In genomic region chr6:89037392-89037791, GRCm38 (mm10) we compare ENCODE assay signal across 23 mouse cellular contexts.
A peak's percentile ranks its signal among the peaks of the same experiment; 100 is the strongest.
DNase-seq lines count a peak whose midpoint lies in the region; ATAC-seq and TF ChIP-seq lines count a peak whose summit lies in the region.
"Had no signal": no experiment of that assay in that cellular context is flagged by ENCODE, and none has a peak within 500 bp of the region (broad histone marks: within the 10 kb centered on the region; RNA-seq: fewer than 3 reads in every experiment).

No protein-coding gene starts in this region.

- peak; percentile 56 for ATAC-seq in lung, embryonic 16.5 days (ENCODE audit: low read depth)
- no peak for ATAC-seq in forebrain, embryonic 14.5 days
- ATAC-seq: CD4-positive, CD25-positive, alpha-beta regulatory T cell, adult 4 months had no signal

- peaks cover 25% of the 10 kb centered on the region for H3K4me1 ChIP-seq in bone marrow macrophage, adult 2 months (ENCODE audit: control insufficient read depth, insufficient read depth, low read length)
- peaks cover 12% of the 10 kb centered on the region for H3K4me1 ChIP-seq in lung, embryonic 16.5 days (replicated peaks; ENCODE audit: control insufficient read depth, insufficient read depth, low read length)
- H3K4me1 ChIP-seq in forebrain, embryonic 14.5 days (ENCODE audit: control insufficient read depth, insufficient read depth, low read length), result peaks cover 18% of the 10 kb centered on the region

- TF ChIP-seq CTCF in bone marrow macrophage, adult 2 months (IDR thresholded peaks at IDR 0.05; ENCODE audit: low read depth, low read length), result no peak

- DNase-seq in lung, adult 18-20 months, result peak; percentile 24 to 59
- no peak for DNase-seq in lung, postnatal 14 days
- peak; percentile 31 to 52 for DNase-seq in lung, postnatal 4 days
- DNase-seq in forebrain, embryonic 14.5 days (ENCODE audit: low spot score), result no peak
- DNase-seq in gastrocnemius, adult 8-10 months (ENCODE audit: low spot score in 2 of 2), result no peak
- DNase-seq: adrenal gland, postnatal 25 days; cerebellum, adult 18-20 months; cerebellum, postnatal 10 days; gastrocnemius, postnatal 36 days; heart, postnatal 36 days; kidney, adult 11 months; kidney, postnatal 14 days; layer of hippocampus, adult 9-11 months; liver; spleen, adult 18-20 months; thymus, postnatal 25 days had no signal

- H3K4me3 ChIP-seq in bone marrow macrophage, adult 2 months (ENCODE audit: insufficient read depth, low read length), result no peak overlapping the region
- H3K4me3 ChIP-seq in lung, embryonic 16.5 days (ENCODE audit: low read length), result no peak overlapping the region
- H3K4me3 ChIP-seq in forebrain, embryonic 14.5 days (ENCODE audit: low read depth, low read length), result no peak overlapping the region
- H3K4me3 ChIP-seq: erythroblast, embryonic 14.5 days; hindbrain, embryonic 13.5 days had no signal

- no peaks in the 10 kb centered on the region for H3K9me3 ChIP-seq in lung, embryonic 16.5 days (ENCODE audit: control insufficient read depth, low read length)
- H3K9me3 ChIP-seq in forebrain, embryonic 14.5 days (replicated peaks; ENCODE audit: control insufficient read depth, low read length), result no peaks in the 10 kb centered on the region
- H3K9me3 ChIP-seq: hindbrain, embryonic 13.5 days had no signal

- H3K36me3 ChIP-seq in lung, embryonic 16.5 days (ENCODE audit: control insufficient read depth, insufficient read depth, low read length), result no peaks in the 10 kb centered on the region
- no peaks in the 10 kb centered on the region for H3K36me3 ChIP-seq in forebrain, embryonic 14.5 days (ENCODE audit: control insufficient read depth, insufficient read depth, low read length)
- H3K36me3 ChIP-seq: hindbrain, embryonic 13.5 days had no signal

- TF ChIP-seq POLR2A in bone marrow macrophage, adult 2 months (IDR thresholded peaks at IDR 0.05; ENCODE audit: borderline replicate concordance, low read depth, low read length), result no peak

- H3K27ac ChIP-seq in bone marrow macrophage, adult 2 months (ENCODE audit: insufficient read depth, low read depth, low read length), result 0 out of 2 replicates have a peak overlapping the region, but pooled peaks have one; percentile 5
- peak overlapping the region; percentile 40 for H3K27ac ChIP-seq in lung, embryonic 16.5 days (ENCODE audit: low read length)
- H3K27ac ChIP-seq in forebrain, embryonic 14.5 days (ENCODE audit: low read depth, low read length), result no peak overlapping the region
- H3K27ac ChIP-seq: hindbrain, embryonic 13.5 days; liver, embryonic 14.5 days had no signal

- no peaks in the 10 kb centered on the region for H3K27me3 ChIP-seq in lung, embryonic 16.5 days (ENCODE audit: control insufficient read depth, insufficient read depth, low read depth, low read length)
- peaks cover 9% of the 10 kb centered on the region for H3K27me3 ChIP-seq in forebrain, embryonic 14.5 days (replicated peaks; ENCODE audit: control insufficient read depth, insufficient read depth, low read length)

- no peak overlapping the region for H3K9ac ChIP-seq in lung, embryonic 16.5 days (ENCODE audit: low read length)
- H3K9ac ChIP-seq in forebrain, embryonic 14.5 days (ENCODE audit: low read length), result no peak overlapping the region
- H3K9ac ChIP-seq: hindbrain, embryonic 13.5 days; liver, embryonic 14.5 days had no signal

- WGBS in lung, embryonic 16.5 days, result 10% methylated on average over 2 of the region's 2 CpGs
- 76% methylated on average over 2 of the region's 2 CpGs for WGBS in forebrain, embryonic 14.5 days

- no peak overlapping the region for H3K4me2 ChIP-seq in lung, embryonic 16.5 days (ENCODE audit: low read depth, low read length)
- H3K4me2 ChIP-seq in forebrain, embryonic 14.5 days (ENCODE audit: low read length), result no peak overlapping the region
- H3K4me2 ChIP-seq: heart, embryonic 11.5 days; hindbrain, embryonic 13.5 days had no signal

Comparison
In these comparisons a context has a peak if more than half of its experiments do, and no peak if none do; other contexts are left out.
1. DNase-seq: peak in lung, adult 18-20 months (2 of 2) and lung, postnatal 4 days (2 of 2); none in lung, postnatal 14 days (single experiment), forebrain, embryonic 14.5 days (single experiment) and gastrocnemius, adult 8-10 months (0 of 2).